Mouse (Mus musculus): ENCODE measurements around the gene Ergic1. TPM values are rescaled to one million over a fixed set of nuclear protein-coding genes. Genes with fewer than 3 reads are reported as not detected.

Ergic1 gene
- polyA plus RNA-seq, 1 experiment from 2014 or later, result 97.3 TPM

GRCm38 (mm10) chr17:26637851-26638250 lies 76.6 kb downstream of the Ergic1 start:
- no peak for ATAC-seq (ENCODE audit: borderline replicate concordance, extremely low read depth, low FRiP score, low TSS enrichment)
- no peaks in the 10 kb centered on the region for H3K27me3 ChIP-seq
- no peak overlapping the region for H3K4me3 ChIP-seq
- no peaks in the 10 kb centered on the region for H3K9me3 ChIP-seq
- H3K4me2 ChIP-seq, result no peak overlapping the region
- no peak overlapping the region for H3K9ac ChIP-seq
- H3K27ac ChIP-seq, result no peak overlapping the region; the same call in 1 of the 2 replicates
- WGBS, result 56% methylated on average over 4 of the region's 4 CpGs
- peaks cover 55% of the 10 kb centered on the region for H3K36me3 ChIP-seq
- H3K4me1 ChIP-seq, result no peaks in the 10 kb centered on the region

GRCm38 (mm10) chr17:26638655-26639054 lies 77.4 kb downstream of the Ergic1 start:
- H3K36me3 ChIP-seq, result peaks cover 64% of the 10 kb centered on the region

GRCm38 (mm10) chr17:26639791-26640190 lies 78.5 kb downstream of the Ergic1 start:
- no peak overlapping the region for H3K9ac ChIP-seq
- no peak overlapping the region for H3K4me3 ChIP-seq
- ATAC-seq (ENCODE audit: borderline replicate concordance, extremely low read depth, low FRiP score, low TSS enrichment), result no peak
- no peak overlapping the region for H3K4me2 ChIP-seq
- H3K4me1 ChIP-seq, result no peaks in the 10 kb centered on the region
- H3K36me3 ChIP-seq, result peaks cover 70% of the 10 kb centered on the region
- H3K9me3 ChIP-seq, result no peaks in the 10 kb centered on the region
- WGBS, result 89% methylated on average over 2 of the region's 2 CpGs
- no peak overlapping the region for H3K27ac ChIP-seq
- no peaks in the 10 kb centered on the region for H3K27me3 ChIP-seq

More at GRCm38 (mm10) chr17:26638655-26639054, 77.4 kb downstream of the Ergic1 start:
- no peak overlapping the region for H3K9ac ChIP-seq
- no peak overlapping the region for H3K4me3 ChIP-seq
- no peak for ATAC-seq (ENCODE audit: borderline replicate concordance, extremely low read depth, low FRiP score, low TSS enrichment)
- H3K4me1 ChIP-seq, result no peaks in the 10 kb centered on the region
- H3K4me2 ChIP-seq, result no peak overlapping the region
- H3K9me3 ChIP-seq, result no peaks in the 10 kb centered on the region
- H3K27me3 ChIP-seq, result no peaks in the 10 kb centered on the region
- WGBS, result 14% methylated on average over 7 of the region's 7 CpGs
- no peak overlapping the region; the same call in 1 of the 2 replicates for H3K27ac ChIP-seq

GRCm38 (mm10) chr17:26640286-26640740 lies 79.0 kb downstream of the Ergic1 start:
- Histone ChIP-seq H3K36me3 (peaks cover 68% of the 10 kb centered on the region), H3K27me3 (no peaks in the 10 kb centered on the region), H3K4me2 (no peak overlapping the region), H3K9ac (no peak overlapping the region), H3K27ac (no peak overlapping the region), H3K9me3 (no peaks in the 10 kb centered on the region), H3K4me3 (no peak overlapping the region), H3K4me1 (no peaks in the 10 kb centered on the region)
- 87% methylated on average over 3 of the region's 3 CpGs for WGBS
- no peak for ATAC-seq (ENCODE audit: borderline replicate concordance, extremely low read depth, low FRiP score, low TSS enrichment)

- H3K27me3 ChIP-seq, result no peaks in the 10 kb centered on the region
- 95% methylated on average over 8 of the region's 8 CpGs for WGBS
- H3K9me3 ChIP-seq, result no peaks in the 10 kb centered on the region
- ATAC-seq (ENCODE audit: borderline replicate concordance, extremely low read depth, low FRiP score, low TSS enrichment), result no peak
- H3K4me2 ChIP-seq, result no peak overlapping the region
- H3K36me3 ChIP-seq, result peaks cover 69% of the 10 kb centered on the region
- H3K4me3 ChIP-seq, result no peak overlapping the region
- no peak overlapping the region for H3K27ac ChIP-seq
- H3K9ac ChIP-seq, result no peak overlapping the region
- H3K4me1 ChIP-seq, result no peaks in the 10 kb centered on the region
These were observed 82.2 kb downstream of the Ergic1 start for GRCm38 (mm10) chr17:26643456-26643855.

- Histone ChIP-seq H3K27me3 (no peaks in the 10 kb centered on the region), H3K4me1 (no peaks in the 10 kb centered on the region), H3K27ac (no peak overlapping the region), H3K4me3 (no peak overlapping the region), H3K9me3 (no peaks in the 10 kb centered on the region), H3K4me2 (no peak overlapping the region), H3K9ac (no peak overlapping the region), H3K36me3 (peaks cover 69% of the 10 kb centered on the region)
- no peak for ATAC-seq (ENCODE audit: borderline replicate concordance, extremely low read depth, low FRiP score, low TSS enrichment)
- WGBS, result 96% methylated on average over 2 of the region's 2 CpGs
These were observed 82.7 kb downstream of the Ergic1 start for GRCm38 (mm10) chr17:26643993-26644392.

GRCm38 (mm10) chr17:26644509-26645410 lies 83.5 kb downstream of the Ergic1 start:
- WGBS, result 70% methylated on average over 9 of the region's 9 CpGs
- Histone ChIP-seq H3K9me3 (no peaks in the 10 kb centered on the region), H3K27me3 (no peaks in the 10 kb centered on the region), H3K9ac (no peak overlapping the region), H3K4me2 (no peak overlapping the region), H3K36me3 (peaks cover 67% of the 10 kb centered on the region), H3K4me3 (no peak overlapping the region), H3K4me1 (no peaks in the 10 kb centered on the region), H3K27ac (no peak overlapping the region)
- no peak for ATAC-seq (ENCODE audit: borderline replicate concordance, extremely low read depth, low FRiP score, low TSS enrichment)

- Histone ChIP-seq H3K27ac (no peak overlapping the region), H3K4me3 (no peak overlapping the region), H3K4me2 (no peak overlapping the region), H3K36me3 (peaks cover 60% of the 10 kb centered on the region), H3K9me3 (no peaks in the 10 kb centered on the region), H3K4me1 (no peaks in the 10 kb centered on the region), H3K9ac (no peak overlapping the region), H3K27me3 (no peaks in the 10 kb centered on the region)
- ATAC-seq (ENCODE audit: borderline replicate concordance, extremely low read depth, low FRiP score, low TSS enrichment), result no peak
- 65% methylated on average over 8 of the region's 8 CpGs for WGBS
These were observed 84.1 kb downstream of the Ergic1 start for GRCm38 (mm10) chr17:26645411-26645854.

GRCm38 (mm10) chr17:26647283-26647682 lies 86.0 kb downstream of the Ergic1 start:
- whole genome bisulfite sequencing, result 44% methylated on average over 13 of the region's 13 CpGs
- Histone ChIP-seq H3K4me3 (no peak overlapping the region), H3K27me3 (no peaks in the 10 kb centered on the region), H3K9me3 (no peaks in the 10 kb centered on the region), H3K27ac (no peak overlapping the region), H3K9ac (no peak overlapping the region), H3K4me2 (no peak overlapping the region), H3K36me3 (peaks cover 42% of the 10 kb centered on the region), H3K4me1 (no peaks in the 10 kb centered on the region)
- no peak for ATAC-seq (ENCODE audit: borderline replicate concordance, extremely low read depth, low FRiP score, low TSS enrichment)

- Histone ChIP-seq H3K4me3 (no peak overlapping the region), H3K4me2 (no peak overlapping the region), H3K36me3 (peaks cover 35% of the 10 kb centered on the region), H3K9me3 (no peaks in the 10 kb centered on the region), H3K4me1 (no peaks in the 10 kb centered on the region), H3K27me3 (no peaks in the 10 kb centered on the region), H3K9ac (no peak overlapping the region), H3K27ac (no peak overlapping the region)
- WGBS, result 85% methylated on average over 4 of the region's 4 CpGs
- no peak for ATAC-seq (ENCODE audit: borderline replicate concordance, extremely low read depth, low FRiP score, low TSS enrichment)
These were observed 88.3 kb downstream of the Ergic1 start for GRCm38 (mm10) chr17:26649565-26649964.

- 76% methylated on average over 14 of the region's 14 CpGs for WGBS
- ATAC-seq (ENCODE audit: borderline replicate concordance, extremely low read depth, low FRiP score, low TSS enrichment), result no peak
- Histone ChIP-seq H3K9me3 (no peaks in the 10 kb centered on the region), H3K36me3 (peaks cover 41% of the 10 kb centered on the region), H3K9ac (no peak overlapping the region), H3K4me1 (no peaks in the 10 kb centered on the region), H3K27me3 (no peaks in the 10 kb centered on the region), H3K27ac (no peak overlapping the region), H3K4me2 (no peak overlapping the region), H3K4me3 (no peak overlapping the region)
These were observed 89.4 kb downstream of the Ergic1 start for GRCm38 (mm10) chr17:26650451-26651363.
